Mouse (Mus musculus) kidney, postnatal 25 days (tissue): ENCODE data around the gene Pcyt2.
A peak's percentile ranks its signal among the peaks of the same experiment; 100 is the strongest.
"Not testable (repeated sequence)": the region's sequence is repeated elsewhere in the genome, so short reads cannot be mapped to it uniquely, and the experiment has no call there.

ENCODE experiments used
- DNase-seq, 2 experiments: peaks; one replicate each; pipeline ENCODE4 v3.0.0; 2021; ENCODE audit warnings: mixed read lengths in 2 of 2

The Pcyt2 gene

GRCm38 (mm10) chr11:120615167-120615566 lies 2.6 kb downstream of the Pcyt2 start:
- no peak for DNase-seq

GRCm38 (mm10) chr11:120613976-120614375 lies 3.8 kb downstream of the Pcyt2 start:
- no peak for DNase-seq

- DNase-seq, result no peak
These were observed 4.2 kb downstream of the Pcyt2 start for GRCm38 (mm10) chr11:120613481-120613972.

GRCm38 (mm10) chr11:120612763-120613162 lies 5.0 kb downstream of the Pcyt2 start:
- DNase-seq, result peak; percentile 80 to 81

GRCm38 (mm10) chr11:120610477-120611046 lies 7.2 kb downstream of the Pcyt2 start:
- DNase-seq, result no peak

DNA sequence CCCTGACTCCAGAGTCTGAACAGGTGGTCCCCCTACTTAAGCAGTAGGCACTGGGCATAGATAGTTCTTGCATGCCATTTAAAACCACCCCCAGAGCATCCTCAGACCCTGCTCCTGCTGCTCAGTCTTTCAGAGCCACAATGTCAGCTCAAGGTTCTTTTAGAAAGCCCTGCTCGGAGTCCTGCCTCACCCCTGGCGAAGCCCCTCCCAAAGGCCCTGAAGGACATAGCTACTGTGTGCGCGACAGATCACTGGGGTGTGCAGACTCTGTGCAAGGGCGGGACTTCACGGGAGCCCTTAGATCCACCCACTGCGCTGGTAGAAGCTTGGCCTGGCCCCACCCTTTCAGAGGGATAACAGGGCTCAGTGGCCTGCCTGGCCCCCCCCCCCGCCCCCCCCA lies 8.5 kb downstream of the Pcyt2 start:
- peak; percentile 60 to 86 for DNase-seq

DNA sequence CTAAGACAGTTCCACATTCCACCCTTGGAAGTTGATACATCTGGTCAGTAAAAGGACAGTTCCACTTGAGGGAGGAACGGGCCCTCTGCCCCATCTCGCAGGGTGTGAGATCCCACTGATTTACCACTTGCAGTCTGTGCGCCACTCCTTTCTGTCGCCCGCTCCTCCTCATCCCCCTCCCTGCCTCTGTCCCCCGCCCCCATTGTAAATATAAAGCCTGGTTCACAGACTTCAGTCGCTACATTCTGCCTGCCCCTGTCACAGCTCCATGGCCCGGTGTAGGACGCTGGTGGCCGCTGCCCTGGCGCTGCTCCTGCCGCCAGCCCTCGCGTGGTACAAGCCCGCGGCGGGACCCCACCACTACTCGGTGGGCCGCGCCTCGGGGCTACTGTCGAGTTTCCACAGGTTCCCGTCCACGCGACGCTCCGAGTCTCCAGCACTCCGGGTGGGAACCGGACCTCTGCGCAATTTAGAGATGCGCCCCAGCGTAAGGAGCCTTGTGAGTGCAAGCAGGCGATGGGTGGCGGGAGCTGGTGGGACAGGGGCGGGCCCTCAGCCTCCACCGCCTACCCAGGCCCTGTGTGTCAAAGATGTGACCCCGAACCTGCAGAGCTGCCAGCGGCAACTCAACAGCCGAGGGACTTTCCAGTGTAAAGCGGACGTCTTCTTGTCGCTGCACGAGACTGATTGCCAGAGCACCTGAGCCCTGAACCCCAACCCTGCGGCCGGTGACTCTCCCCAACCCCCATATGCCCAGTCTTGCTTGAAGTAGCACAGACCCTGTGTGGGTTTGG lies 9.3 kb downstream of the Pcyt2 start, which contains the start of gene Npb:
Npb (plus strand) TSS at position 237 of the 794 bp plus-strand sequence.
- DNase-seq, result peak in 1 of 2 experiments; percentile 55

DNA sequence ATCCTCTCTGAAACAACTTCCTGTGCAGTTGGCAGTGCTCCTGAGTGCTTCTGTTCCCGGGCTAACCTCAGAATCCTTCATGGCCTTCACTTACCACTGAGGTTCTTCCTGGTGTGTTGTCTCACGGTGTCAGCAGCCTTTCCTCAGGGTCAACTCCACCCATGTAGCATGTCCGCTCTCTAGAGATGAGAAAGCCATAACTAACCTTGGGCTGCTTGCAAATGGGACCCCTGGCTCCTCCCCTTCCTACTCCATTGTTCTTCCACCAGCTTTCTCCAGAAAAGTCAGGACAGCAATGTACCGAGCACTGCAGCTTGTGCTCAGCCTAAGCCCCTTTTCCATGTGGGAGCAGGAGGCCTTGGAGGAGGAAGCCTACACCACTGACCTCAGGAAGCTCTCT lies 11.0 kb downstream of the Pcyt2 start:
- DNase-seq, result no peak

DNA sequence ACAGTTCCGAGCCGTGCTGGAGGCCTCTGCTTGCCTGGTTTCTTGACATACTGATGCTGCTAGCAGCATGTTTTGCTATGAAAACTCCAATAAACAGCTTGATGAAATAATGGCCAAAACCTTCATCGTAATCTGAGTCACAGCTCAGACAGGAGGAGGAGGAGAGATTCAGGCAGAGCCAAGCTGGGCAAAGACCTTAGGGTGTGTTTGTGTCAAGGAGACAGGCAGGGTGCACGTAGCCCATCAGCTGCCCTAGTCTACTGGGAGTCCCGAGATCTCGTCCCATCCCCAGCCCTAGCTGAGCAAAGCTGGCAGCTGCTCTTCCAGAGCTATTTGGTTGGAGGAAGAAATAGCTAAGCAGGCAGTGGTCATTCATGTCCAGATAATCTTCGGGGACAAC lies 12.1 kb downstream of the Pcyt2 start:
- no peak for DNase-seq

DNA sequence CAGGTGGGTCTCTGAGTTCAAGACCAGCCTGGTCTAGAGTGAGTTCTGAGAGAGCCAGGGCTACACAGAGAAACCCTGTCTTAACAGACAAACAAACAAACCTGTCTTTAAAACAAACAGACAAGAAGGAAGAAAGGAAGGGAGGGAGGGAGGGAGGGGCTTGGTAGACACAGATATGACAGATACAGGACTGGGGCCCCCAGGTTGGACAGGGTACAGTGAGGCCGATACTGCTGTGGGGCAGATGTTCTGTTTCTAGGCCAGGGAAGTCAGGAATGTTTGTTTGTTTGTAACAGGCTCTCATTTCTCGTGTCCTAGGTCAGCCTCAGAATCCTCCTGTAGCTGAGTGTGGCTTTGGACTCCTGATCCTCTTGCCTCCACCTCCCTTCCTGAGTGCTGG lies 14.2 kb downstream of the Pcyt2 start:
- DNase-seq, result no peak

GRCm38 (mm10) chr11:120600716-120601115 lies 17.0 kb downstream of the Pcyt2 start:
- DNase-seq, result no peak

GRCm38 (mm10) chr11:120598990-120599549 lies 18.7 kb downstream of the Pcyt2 start:
- DNase-seq, result no peak

DNA sequence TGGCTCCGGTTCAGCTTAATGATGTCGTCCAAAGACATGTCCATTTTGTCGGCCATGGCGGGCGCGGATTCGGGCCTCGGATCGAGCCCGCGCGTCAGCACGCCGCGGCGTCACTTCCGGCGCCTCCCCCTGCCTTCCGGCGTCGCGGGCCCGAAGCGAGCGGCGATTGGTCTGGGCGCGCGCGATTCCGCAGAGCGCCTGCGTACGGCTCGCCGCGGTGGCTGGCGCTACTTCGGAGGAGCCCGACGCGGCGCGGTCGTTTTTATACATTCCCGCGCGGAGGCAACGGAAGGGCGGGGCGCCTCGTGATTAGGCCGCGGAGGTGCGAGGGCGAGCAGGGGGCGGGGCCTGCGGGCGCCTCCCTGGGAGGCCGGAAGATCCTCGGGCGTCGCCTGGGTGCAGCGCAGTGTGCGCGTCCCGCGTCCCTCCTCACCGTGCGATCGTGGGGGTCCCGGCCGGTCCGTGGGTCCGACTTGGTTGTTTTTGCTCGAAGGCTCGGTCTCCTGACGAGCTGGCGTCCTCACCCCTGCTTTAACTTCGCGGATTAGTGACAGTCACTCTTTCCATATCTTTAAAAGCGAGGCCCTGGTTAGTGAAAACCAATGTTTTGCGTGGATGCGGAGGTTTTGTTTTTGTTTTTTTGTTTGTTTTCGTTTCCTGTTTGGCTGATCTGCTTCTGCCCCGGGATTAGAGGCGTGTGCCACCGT lies 19.3 kb downstream of the Pcyt2 start, which contains the start of the genes Alyref and Anapc11:
Alyref (minus strand) TSS at position 83 of the 707 bp plus-strand sequence.
Anapc11 (plus strand) TSS at position 139 of the 707 bp plus-strand sequence.
- DNase-seq, result peak; percentile 92 to 97

DNA sequence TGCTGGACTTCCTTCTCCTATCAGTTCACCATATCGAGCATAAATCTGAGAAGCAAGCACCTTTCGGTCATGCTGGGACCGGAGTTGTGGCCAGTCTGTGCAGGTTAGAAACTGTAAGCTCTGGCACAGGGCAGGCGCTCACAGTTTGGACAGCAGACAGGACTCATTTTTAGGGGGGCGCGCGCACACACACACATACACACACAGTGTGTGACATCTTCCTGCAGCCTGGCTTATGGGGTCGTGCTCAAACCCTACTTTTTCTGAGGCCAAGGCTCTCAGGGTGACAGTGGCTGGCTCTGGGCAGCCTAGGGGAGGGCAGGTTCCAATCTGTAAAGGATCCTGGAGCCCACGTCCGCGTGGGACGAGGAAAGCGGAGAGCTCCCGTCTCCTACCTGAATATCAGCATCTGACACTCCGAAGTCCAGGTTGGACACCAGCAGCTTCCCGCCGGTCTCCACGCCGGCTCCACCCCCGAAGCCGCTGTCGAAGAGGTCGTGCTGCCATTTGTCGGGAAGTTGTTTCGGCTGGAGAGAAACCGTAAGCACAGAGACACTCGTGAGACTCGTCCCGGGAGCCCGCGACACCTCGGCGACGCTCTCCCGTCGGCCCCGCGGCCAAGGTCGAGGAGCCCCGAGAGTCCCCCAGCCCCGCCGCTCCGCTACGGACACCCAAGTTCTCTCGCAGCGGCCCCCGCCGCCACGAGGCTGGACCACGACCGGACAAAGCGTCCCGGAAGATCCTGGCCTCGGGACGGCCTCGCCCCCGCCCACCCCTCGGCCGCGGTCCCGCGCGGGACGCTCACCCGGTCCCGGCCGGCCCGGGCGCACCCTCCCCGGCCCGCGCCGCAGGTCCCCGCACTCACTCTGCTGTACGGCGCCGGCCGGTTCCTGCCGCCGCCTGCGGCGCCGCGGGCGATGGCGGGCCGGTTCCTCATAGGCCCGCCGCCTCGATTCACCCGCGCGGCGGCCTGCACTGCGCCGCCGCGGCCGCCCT lies 20.2 kb downstream of the Pcyt2 start:
- DNase-seq, result peak in 1 of 2 experiments; percentile 66

DNA sequence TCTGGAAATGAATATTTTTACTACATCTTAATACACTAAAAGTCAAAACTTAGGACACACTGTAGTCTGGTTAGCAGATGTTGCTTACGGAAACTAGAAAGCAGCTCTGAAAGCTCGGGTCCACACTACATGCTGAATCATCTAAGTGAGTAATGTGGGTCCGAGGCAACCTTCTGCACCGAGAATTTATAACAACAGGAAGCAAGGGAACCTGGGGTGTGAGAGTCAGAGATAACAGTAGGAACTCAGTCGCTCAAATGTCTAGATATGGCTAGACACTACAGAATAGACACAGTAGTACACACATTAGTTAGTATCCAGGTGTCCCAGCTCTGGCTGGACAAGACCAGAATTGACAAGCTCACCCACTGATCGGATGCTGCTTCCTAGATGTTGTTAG lies 29.2 kb downstream of the Pcyt2 start:
- DNase-seq, result no peak

GRCm38 (mm10) chr11:120583937-120584336 lies 33.8 kb downstream of the Pcyt2 start:
- no peak for DNase-seq

GRCm38 (mm10) chr11:120582982-120583293 lies 34.8 kb downstream of the Pcyt2 start:
- DNase-seq, result not testable (repeated sequence)

- DNase-seq, result peak in 1 of 2 experiments; percentile 69
These were observed 35.3 kb downstream of the Pcyt2 start for GRCm38 (mm10) chr11:120582268-120582981.

DNA sequence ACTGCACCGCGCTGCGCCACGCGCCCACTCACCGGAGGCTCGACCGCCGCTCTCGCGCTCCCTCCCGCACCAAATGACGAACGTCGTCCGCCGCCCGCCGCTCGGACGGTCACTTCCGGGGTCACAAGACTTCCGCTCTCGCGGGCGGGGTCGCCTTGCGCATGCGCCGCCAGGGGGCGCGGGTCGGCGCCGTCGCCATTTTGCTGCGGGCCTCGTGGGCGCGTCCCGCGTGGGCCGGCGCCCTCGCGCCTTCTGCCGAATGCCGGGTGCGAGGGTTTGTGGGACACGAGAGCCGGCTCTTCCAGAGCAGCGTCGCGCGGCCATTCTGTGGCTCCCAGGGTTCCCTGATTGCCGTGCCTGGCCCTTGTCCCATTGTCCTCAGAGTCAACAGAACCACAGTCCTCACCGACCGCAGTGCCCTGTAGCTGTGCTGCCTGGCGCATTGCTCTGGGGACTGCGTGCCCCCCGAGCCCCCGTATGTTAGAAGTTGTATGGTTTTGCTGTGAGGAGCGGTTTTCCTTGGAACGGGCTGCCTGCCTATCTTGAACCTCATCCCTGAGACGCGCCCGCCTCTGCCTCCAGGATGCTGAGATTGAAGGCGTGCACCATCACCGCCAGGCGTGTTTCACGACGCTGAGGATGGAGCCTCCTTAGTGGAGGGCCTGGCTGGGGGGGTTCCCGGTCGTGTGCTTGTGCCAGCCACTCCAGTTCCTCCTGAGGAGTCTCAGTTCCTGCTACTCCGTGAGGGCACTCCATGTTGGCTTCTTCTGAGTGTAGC lies 36.1 kb downstream of the Pcyt2 start, which contains the start of gene Arhgdia:
Arhgdia (minus strand) TSS at position 135 of the 778 bp plus-strand sequence.
- DNase-seq, result peak; percentile 86 to 94

DNA sequence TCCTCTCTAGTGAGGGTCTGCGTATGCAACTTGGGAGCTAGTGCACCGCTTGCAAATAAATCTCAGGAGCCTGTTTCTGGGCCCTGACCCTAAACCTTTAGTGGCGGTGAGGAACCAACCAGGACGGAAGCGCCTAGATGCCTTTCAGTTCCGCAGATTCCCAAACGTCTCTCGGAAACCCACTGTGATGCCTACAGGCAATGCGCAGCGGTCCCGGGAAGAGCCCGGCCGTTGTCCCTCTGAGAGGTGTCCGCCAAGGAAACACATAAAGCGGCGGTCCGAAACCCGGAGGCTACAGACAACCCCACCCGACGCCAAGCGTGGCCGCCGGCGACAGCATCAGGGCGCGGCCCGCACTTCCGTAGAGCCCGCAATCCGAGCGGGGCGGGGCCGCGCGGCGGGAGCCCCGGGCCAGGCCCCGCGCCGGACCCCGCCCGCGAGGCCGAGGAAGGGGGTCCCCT lies 36.8 kb downstream of the Pcyt2 start:
- peak; percentile 36 to 53 for DNase-seq
